Mouse (Mus musculus) megakaryocyte, embryonic 14.5 days (primary cell): ENCODE results near the gene Bcar3.

Experiments used
- FLI1 ChIP-seq: IDR thresholded peaks from 2 replicates; pipeline ENCODE4 v1.6.1; 2012; ENCODE audit warnings: low read length, inconsistent platforms, mixed read lengths
- GATA1 ChIP-seq: IDR thresholded peaks from 3 replicates; pipeline ENCODE4 v1.6.1; 2012; ENCODE audit warnings: mixed read lengths, low read length, inconsistent platforms, borderline replicate concordance

GRCm38 (mm10) chr3:122247768-122248100, 46.2 kb upstream of the Bcar3 start:
- TF ChIP-seq GATA1 (no peak), FLI1 (no peak)
